Mouse (Mus musculus) bone marrow macrophage, adult 2 months (primary cell): ENCODE data around the gene Zfp618.

ENCODE experiments used
- CTCF ChIP-seq: IDR thresholded peaks from 2 replicates; pipeline ENCODE4 v1.5.1; 2012; ENCODE audit warnings: low read depth, mild to moderate bottlenecking, low read length, moderate library complexity
- POLR2A ChIP-seq: IDR thresholded peaks from 2 replicates; pipeline ENCODE4 v1.6.1; 2012; ENCODE audit warnings: mild to moderate bottlenecking, low read depth, low read length, borderline replicate concordance

DNA sequence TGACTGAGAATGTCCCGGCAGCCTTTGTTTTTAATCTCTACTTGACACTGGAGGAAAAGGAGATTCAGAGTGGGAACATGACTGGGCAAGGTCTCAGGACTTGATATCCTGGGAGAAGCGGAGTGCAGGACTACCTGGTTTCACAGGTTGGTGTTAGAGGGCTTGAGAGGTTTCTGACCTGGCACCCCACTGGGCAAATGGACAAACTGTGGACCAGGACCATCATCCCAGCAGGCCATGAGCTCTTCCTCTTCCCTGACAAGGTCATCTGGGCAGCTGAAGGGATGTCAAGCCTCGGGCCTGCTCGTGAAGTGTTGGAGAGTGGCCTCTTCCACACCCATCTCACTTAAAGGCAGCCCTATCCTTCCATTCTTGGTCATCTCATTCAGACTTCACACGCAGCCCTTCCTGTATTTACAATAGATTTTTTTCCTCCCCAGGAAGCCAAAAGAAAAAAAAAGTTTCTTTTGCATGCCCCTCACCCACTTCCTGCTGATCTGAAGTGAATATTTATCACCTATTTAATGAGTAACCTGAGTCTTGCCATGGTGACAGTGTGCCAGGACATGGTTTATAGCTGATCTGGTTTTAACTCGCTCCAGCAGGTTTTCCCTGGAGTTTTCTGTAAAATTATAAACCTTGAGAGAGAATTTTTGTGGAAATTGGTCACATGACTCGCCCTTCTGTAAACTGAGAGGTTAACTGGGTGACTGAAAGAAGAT, 86.7 kb downstream of the Zfp618 start:
- TF ChIP-seq POLR2A: no peak
- TF ChIP-seq CTCF: no peak
